Mouse (Mus musculus): ENCODE measurements around the gene Hoxa4. TPM values are rescaled to one million over a fixed set of nuclear protein-coding genes. Genes with fewer than 3 reads are reported as not detected.

The Hoxa4 gene
- not detected in 2 replicates for polyA plus RNA-seq (2015; fragmentation: Nextera tagmentation; extraction: Ambion mirVana)

GRCm38 (mm10) chr6:52190906-52191810 is at the start of gene Hoxa4:
TSS of gene Hoxa4 (minus strand) at chr6:52191753.
- ATAC-seq: no peak
- H3K36me3 ChIP-seq (ENCODE audit: control insufficient read depth, insufficient read depth, low read length): no peaks in the 10 kb centered on the region
- H3K4me2 ChIP-seq (ENCODE audit: low read length): peak within 1 kb of the TSS; percentile 43
- H3K9me3 ChIP-seq (replicated peaks; ENCODE audit: control insufficient read depth, low read length, poor library complexity, severe bottlenecking): no peaks in the 10 kb centered on the region
- H3K27ac ChIP-seq (ENCODE audit: low read length): no peak within 1 kb of the TSS
- under 1% methylated on average over 72 of the region's 102 CpGs for WGBS
- H3K4me3 ChIP-seq (ENCODE audit: low read depth, low read length): peak within 1 kb of the TSS; percentile 28
- H3K4me1 ChIP-seq (ENCODE audit: control insufficient read depth, insufficient read depth, low read length): peaks cover 6% of the 10 kb centered on the region; the same call in 1 of the 2 replicates
- H3K9ac ChIP-seq (ENCODE audit: low read depth, low read length): no peak within 1 kb of the TSS
- H3K27me3 ChIP-seq (ENCODE audit: control insufficient read depth, insufficient read depth, low read depth, low read length): peaks cover 95% of the 10 kb centered on the region

- Histone ChIP-seq H3K27ac (ENCODE audit: low read length) (no peak overlapping the region), H3K9me3 (replicated peaks; ENCODE audit: control insufficient read depth, low read length, poor library complexity, severe bottlenecking) (peaks cover 4% of the 10 kb centered on the region; the same call in 1 of the 2 replicates), H3K4me1 (ENCODE audit: control insufficient read depth, insufficient read depth, low read length) (no peaks in the 10 kb centered on the region), H3K27me3 (ENCODE audit: control insufficient read depth, insufficient read depth, low read depth, low read length) (peaks cover 85% of the 10 kb centered on the region), H3K36me3 (ENCODE audit: control insufficient read depth, insufficient read depth, low read length) (no peaks in the 10 kb centered on the region), H3K9ac (ENCODE audit: low read depth, low read length) (no peak overlapping the region), H3K4me3 (ENCODE audit: low read depth, low read length) (no peak overlapping the region), H3K4me2 (ENCODE audit: low read length) (no peak overlapping the region)
- no peak for ATAC-seq
- 5% methylated on average over 9 of the region's 9 CpGs for WGBS
Observed at GRCm38 (mm10) chr6:52241001-52241621, 49.6 kb upstream of the Hoxa4 start.

DNA sequence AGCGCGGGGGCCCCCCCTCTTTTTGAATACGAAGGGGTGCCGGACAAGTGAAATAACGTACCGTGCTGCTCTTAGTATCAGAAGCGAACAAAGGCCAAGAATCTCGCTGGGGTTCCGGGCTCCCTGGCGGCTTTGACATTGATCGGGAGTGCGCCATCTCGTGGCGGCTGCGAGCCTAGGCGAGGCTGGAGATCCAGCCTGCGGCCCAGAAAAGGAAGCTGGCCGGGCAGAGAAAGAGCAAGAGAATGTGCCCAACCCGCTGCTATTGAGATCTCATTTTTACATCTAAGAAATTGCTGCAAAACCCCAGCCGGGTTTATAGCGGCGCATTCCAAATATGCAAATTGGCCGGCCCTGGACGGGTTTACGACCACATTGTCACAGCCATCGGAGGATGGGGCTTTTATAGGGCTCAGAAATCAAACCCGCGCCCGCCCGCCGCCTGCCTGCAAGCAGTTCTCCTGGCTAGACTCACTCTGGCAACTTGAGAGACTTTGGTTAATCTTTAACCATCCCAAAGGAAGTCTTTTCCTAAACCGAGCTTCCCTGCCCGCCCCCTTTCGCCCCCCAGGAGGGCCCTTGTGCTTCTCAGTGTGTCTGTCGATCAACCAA is 48.9 kb upstream of the Hoxa4 start, which contains the start of gene Hoxa10:
Hoxa10 (minus strand) TSS at position 466 of the 612 bp plus-strand sequence.
- H3K4me2 ChIP-seq (ENCODE audit: low read length): no peak within 1 kb of the TSS
- no peaks in the 10 kb centered on the region for H3K4me1 ChIP-seq (ENCODE audit: control insufficient read depth, insufficient read depth, low read length)
- H3K4me3 ChIP-seq (ENCODE audit: low read depth, low read length): no peak within 1 kb of the TSS
- no peak within 1 kb of the TSS for H3K27ac ChIP-seq (ENCODE audit: low read length)
- H3K9ac ChIP-seq (ENCODE audit: low read depth, low read length): no peak within 1 kb of the TSS
- no peak for ATAC-seq
- H3K27me3 ChIP-seq (ENCODE audit: control insufficient read depth, insufficient read depth, low read depth, low read length): peaks cover 85% of the 10 kb centered on the region
- 2% methylated on average over 35 of the region's 35 CpGs for WGBS
- peaks cover 3% of the 10 kb centered on the region; the same call in 1 of the 2 replicates for H3K9me3 ChIP-seq (replicated peaks; ENCODE audit: control insufficient read depth, low read length, poor library complexity, severe bottlenecking)
- H3K36me3 ChIP-seq (ENCODE audit: control insufficient read depth, insufficient read depth, low read length): no peaks in the 10 kb centered on the region

GRCm38 (mm10) chr6:52239625-52240388 is 48.3 kb upstream of the Hoxa4 start:
- Histone ChIP-seq H3K4me2 (ENCODE audit: low read length) (no peak overlapping the region), H3K27me3 (ENCODE audit: control insufficient read depth, insufficient read depth, low read depth, low read length) (peaks cover 85% of the 10 kb centered on the region), H3K4me3 (ENCODE audit: low read depth, low read length) (no peak overlapping the region), H3K9me3 (replicated peaks; ENCODE audit: control insufficient read depth, low read length, poor library complexity, severe bottlenecking) (no peaks in the 10 kb centered on the region), H3K36me3 (ENCODE audit: control insufficient read depth, insufficient read depth, low read length) (no peaks in the 10 kb centered on the region), H3K4me1 (ENCODE audit: control insufficient read depth, insufficient read depth, low read length) (no peaks in the 10 kb centered on the region), H3K9ac (ENCODE audit: low read depth, low read length) (no peak overlapping the region), H3K27ac (ENCODE audit: low read length) (no peak overlapping the region)
- WGBS: 3% methylated on average over 30 of the region's 30 CpGs
- no peak for ATAC-seq

- ATAC-seq: no peak
- Histone ChIP-seq H3K27ac (ENCODE audit: low read length) (no peak overlapping the region), H3K4me3 (ENCODE audit: low read depth, low read length) (no peak overlapping the region), H3K9ac (ENCODE audit: low read depth, low read length) (no peak overlapping the region), H3K9me3 (replicated peaks; ENCODE audit: control insufficient read depth, low read length, poor library complexity, severe bottlenecking) (no peaks in the 10 kb centered on the region), H3K36me3 (ENCODE audit: control insufficient read depth, insufficient read depth, low read length) (no peaks in the 10 kb centered on the region), H3K4me1 (ENCODE audit: control insufficient read depth, insufficient read depth, low read length) (no peaks in the 10 kb centered on the region), H3K27me3 (ENCODE audit: control insufficient read depth, insufficient read depth, low read depth, low read length) (peaks cover 90% of the 10 kb centered on the region), H3K4me2 (ENCODE audit: low read length) (no peak overlapping the region)
- 1% methylated on average over 7 of the region's 7 CpGs for WGBS
Observed at GRCm38 (mm10) chr6:52238976-52239375, 47.4 kb upstream of the Hoxa4 start.

DNA sequence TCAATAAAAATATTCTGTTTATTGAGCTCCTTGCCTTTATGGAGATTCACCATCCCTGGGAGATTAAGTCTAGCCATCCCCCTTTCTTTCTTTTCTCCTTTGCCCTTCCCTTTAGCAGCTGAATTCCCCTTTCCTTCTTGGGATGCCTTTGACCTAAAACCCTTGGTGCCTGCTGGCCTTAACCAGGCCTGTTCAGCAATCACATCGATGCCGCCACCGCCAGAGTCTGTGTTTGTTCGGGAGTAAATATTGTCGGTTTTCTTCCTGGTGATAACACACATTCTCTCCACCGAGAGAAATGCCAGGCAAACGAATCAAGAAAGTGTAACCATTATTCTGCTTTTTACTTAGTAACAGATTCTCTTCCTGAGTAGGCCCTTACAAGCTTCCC is 46.6 kb upstream of the Hoxa4 start:
- Histone ChIP-seq H3K27ac (ENCODE audit: low read length) (no peak overlapping the region), H3K4me2 (ENCODE audit: low read length) (no peak overlapping the region), H3K4me1 (ENCODE audit: control insufficient read depth, insufficient read depth, low read length) (no peaks in the 10 kb centered on the region), H3K27me3 (ENCODE audit: control insufficient read depth, insufficient read depth, low read depth, low read length) (peaks cover 90% of the 10 kb centered on the region), H3K9me3 (replicated peaks; ENCODE audit: control insufficient read depth, low read length, poor library complexity, severe bottlenecking) (no peaks in the 10 kb centered on the region), H3K4me3 (ENCODE audit: low read depth, low read length) (no peak overlapping the region), H3K36me3 (ENCODE audit: control insufficient read depth, insufficient read depth, low read length) (no peaks in the 10 kb centered on the region), H3K9ac (ENCODE audit: low read depth, low read length) (no peak overlapping the region)
- ATAC-seq: no peak
- WGBS: 5% methylated on average over 7 of the region's 7 CpGs

DNA sequence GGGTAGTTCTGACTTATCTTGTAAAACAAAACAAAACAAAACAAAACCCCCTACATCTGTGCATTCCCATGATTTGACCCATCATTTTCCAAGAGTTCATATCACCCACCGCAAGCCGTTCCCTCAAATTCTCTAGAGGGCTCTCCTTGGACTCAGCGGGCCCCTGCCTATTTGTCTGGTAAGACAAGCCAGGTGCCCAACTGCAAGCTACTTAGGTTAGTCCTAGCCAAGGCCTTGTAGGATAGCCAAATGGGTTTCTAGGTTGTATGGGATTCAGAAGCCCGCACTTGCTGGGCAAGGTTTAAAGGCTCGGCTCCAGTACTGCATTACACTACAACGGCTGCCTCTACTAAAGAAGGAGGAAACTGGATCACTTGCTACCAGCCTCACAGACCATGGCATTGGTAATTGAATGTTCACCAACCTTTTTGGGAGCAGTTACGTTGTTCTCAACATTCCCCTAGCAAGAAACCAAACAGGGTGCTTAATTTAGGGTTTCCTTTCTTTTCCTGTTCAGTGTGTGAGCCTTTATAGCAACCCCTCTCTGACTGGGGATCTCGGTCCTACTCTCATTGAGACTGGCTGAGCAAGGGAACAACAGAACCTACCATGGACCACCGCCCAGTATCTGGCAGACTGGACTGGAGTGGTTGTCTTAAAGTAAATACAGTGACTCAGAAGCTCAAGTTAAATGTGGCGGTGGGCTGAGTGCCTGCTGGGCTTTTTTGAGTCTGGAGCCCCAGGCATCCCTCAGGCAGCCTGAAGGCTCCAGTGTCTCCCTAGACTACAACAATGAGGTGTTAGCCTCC is 46.0 kb upstream of the Hoxa4 start:
- Histone ChIP-seq H3K36me3 (ENCODE audit: control insufficient read depth, insufficient read depth, low read length) (no peaks in the 10 kb centered on the region), H3K4me3 (ENCODE audit: low read depth, low read length) (no peak overlapping the region), H3K27ac (ENCODE audit: low read length) (no peak overlapping the region), H3K27me3 (ENCODE audit: control insufficient read depth, insufficient read depth, low read depth, low read length) (peaks cover 85% of the 10 kb centered on the region), H3K4me1 (ENCODE audit: control insufficient read depth, insufficient read depth, low read length) (no peaks in the 10 kb centered on the region), H3K9ac (ENCODE audit: low read depth, low read length) (no peak overlapping the region), H3K9me3 (replicated peaks; ENCODE audit: control insufficient read depth, low read length, poor library complexity, severe bottlenecking) (no peaks in the 10 kb centered on the region), H3K4me2 (ENCODE audit: low read length) (no peak overlapping the region)
- ATAC-seq: no peak
- 12% methylated on average over 10 of the region's 10 CpGs for WGBS

- no peaks in the 10 kb centered on the region for H3K9me3 ChIP-seq (replicated peaks; ENCODE audit: control insufficient read depth, low read length, poor library complexity, severe bottlenecking)
- WGBS: 9% methylated on average over 3 of the region's 3 CpGs
- peaks cover 86% of the 10 kb centered on the region for H3K27me3 ChIP-seq (ENCODE audit: control insufficient read depth, insufficient read depth, low read depth, low read length)
- ATAC-seq: no peak
- H3K27ac ChIP-seq (ENCODE audit: low read length): no peak overlapping the region
- H3K9ac ChIP-seq (ENCODE audit: low read depth, low read length): no peak overlapping the region
- no peaks in the 10 kb centered on the region for H3K4me1 ChIP-seq (ENCODE audit: control insufficient read depth, insufficient read depth, low read length)
- H3K4me3 ChIP-seq (ENCODE audit: low read depth, low read length): no peak overlapping the region
- H3K36me3 ChIP-seq (ENCODE audit: control insufficient read depth, insufficient read depth, low read length): no peaks in the 10 kb centered on the region
- H3K4me2 ChIP-seq (ENCODE audit: low read length): no peak overlapping the region
Observed at GRCm38 (mm10) chr6:52236806-52237205, 45.3 kb upstream of the Hoxa4 start.

Data from midbrain, embryonic 16.5 days (tissue).